Mouse (Mus musculus) spleen, postnatal 4 days (tissue): Measurements from ENCODE around the gene Trappc10.

ENCODE experiments used
- DNase-seq, 2 experiments: peaks; one replicate each; pipeline ENCODE4 v3.0.0; 2022; ENCODE audit warnings: low spot score in 2 of 2

Gene Trappc10

GRCm38 (mm10) chr10:78258142-78258675 lies 13.8 kb upstream of the Trappc10 start:
- no peak for DNase-seq

- DNase-seq = peak; percentile 87 to 90
Measured at GRCm38 (mm10) chr10:78255646-78256059, 11.2 kb upstream of the Trappc10 start.

- no peak for DNase-seq
Measured at GRCm38 (mm10) chr10:78247206-78247605, 2.8 kb upstream of the Trappc10 start.

- no peak for DNase-seq
Measured at GRCm38 (mm10) chr10:78246725-78247124, 2.3 kb upstream of the Trappc10 start.

GRCm38 (mm10) chr10:78245225-78245547 lies 745 bp upstream of the Trappc10 start:
- DNase-seq = no peak

GRCm38 (mm10) chr10:78244058-78244437 lies 393 bp downstream of the Trappc10 start:
- DNase-seq = peak; percentile 45 to 80

GRCm38 (mm10) chr10:78238926-78239325 lies 5.5 kb downstream of the Trappc10 start:
- DNase-seq = no peak

- no peak for DNase-seq
Measured at GRCm38 (mm10) chr10:78238297-78238696, 6.1 kb downstream of the Trappc10 start.

- DNase-seq = no peak
Measured at GRCm38 (mm10) chr10:78237809-78238208, 6.6 kb downstream of the Trappc10 start.

GRCm38 (mm10) chr10:78236885-78237629 lies 7.4 kb downstream of the Trappc10 start:
- DNase-seq = no peak

GRCm38 (mm10) chr10:78233756-78234155 lies 10.7 kb downstream of the Trappc10 start:
- no peak for DNase-seq

GRCm38 (mm10) chr10:78233161-78233560 lies 11.3 kb downstream of the Trappc10 start:
- DNase-seq = no peak

- no peak for DNase-seq
Measured at GRCm38 (mm10) chr10:78232301-78232980, 12.0 kb downstream of the Trappc10 start.

GRCm38 (mm10) chr10:78228560-78228928 lies 15.9 kb downstream of the Trappc10 start:
- DNase-seq = no peak

- DNase-seq = no peak
Measured at GRCm38 (mm10) chr10:78227875-78228559, 16.4 kb downstream of the Trappc10 start.

GRCm38 (mm10) chr10:78224136-78224535 lies 20.3 kb downstream of the Trappc10 start:
- no peak for DNase-seq

- no peak for DNase-seq
Measured at GRCm38 (mm10) chr10:78222908-78223307, 21.5 kb downstream of the Trappc10 start.

- DNase-seq = no peak
Measured at GRCm38 (mm10) chr10:78221315-78221714, 23.1 kb downstream of the Trappc10 start.

GRCm38 (mm10) chr10:78219528-78219927 lies 24.9 kb downstream of the Trappc10 start:
- no peak for DNase-seq

- no peak for DNase-seq
Measured at GRCm38 (mm10) chr10:78218576-78218975, 25.9 kb downstream of the Trappc10 start.

GRCm38 (mm10) chr10:78216376-78217083 lies 27.9 kb downstream of the Trappc10 start:
- DNase-seq = peak; percentile 70 to 72

GRCm38 (mm10) chr10:78214371-78214770 lies 30.1 kb downstream of the Trappc10 start:
- DNase-seq = no peak
